Mouse (Mus musculus) erythroblast, embryonic 14.5 days (primary cell): ENCODE measurements around the gene Immp2l. TPM values are rescaled to one million over a fixed set of nuclear protein-coding genes. Genes with fewer than 3 reads are reported as not detected.

Experiments
- H3K27me3 ChIP-seq: 2 replicates; pipeline ENCODE4 v1.6.1; 2012; ENCODE audit warnings: inconsistent platforms; ENCODE audit not compliant: control insufficient read depth
- H3K36me3 ChIP-seq: 2 replicates; pipeline ENCODE4 v1.6.1; 2012; ENCODE audit warnings: mild to moderate bottlenecking, inconsistent platforms; ENCODE audit not compliant: control insufficient read depth
- H3K4me1 ChIP-seq: 2 replicates; pipeline ENCODE4 v1.6.1; 2012; ENCODE audit warnings: inconsistent platforms; ENCODE audit not compliant: control insufficient read depth
- H3K4me3 ChIP-seq: replicated peaks from 2 replicates; pipeline ENCODE3; 2012; ENCODE audit warnings: moderate library complexity, mild to moderate bottlenecking, inconsistent platforms
- H3K9me3 ChIP-seq: 2 replicates; pipeline ENCODE4 v1.6.1; 2012; ENCODE audit warnings: low read length, inconsistent platforms, mixed read lengths; ENCODE audit not compliant: control insufficient read depth
- GATA1 ChIP-seq: IDR thresholded peaks from 2 replicates; pipeline ENCODE4 v1.6.1; 2012; ENCODE audit warnings: low read length, inconsistent platforms, mixed read lengths
- TAL1 ChIP-seq: IDR thresholded peaks from 3 replicates; pipeline ENCODE4 v1.6.1; 2012; ENCODE audit warnings: low read length, inconsistent platforms, mixed read lengths
- polyA plus RNA-seq: library from polyadenylated mRNA; stranded (reverse); fragments of >175 nt; gene quantifications from 2 replicates; pipeline ENCODE4 v1.2.3, GENCODE M21; 2012

Immp2l gene
- polyA plus RNA-seq, 1 experiment: 0.11 TPM

DNA sequence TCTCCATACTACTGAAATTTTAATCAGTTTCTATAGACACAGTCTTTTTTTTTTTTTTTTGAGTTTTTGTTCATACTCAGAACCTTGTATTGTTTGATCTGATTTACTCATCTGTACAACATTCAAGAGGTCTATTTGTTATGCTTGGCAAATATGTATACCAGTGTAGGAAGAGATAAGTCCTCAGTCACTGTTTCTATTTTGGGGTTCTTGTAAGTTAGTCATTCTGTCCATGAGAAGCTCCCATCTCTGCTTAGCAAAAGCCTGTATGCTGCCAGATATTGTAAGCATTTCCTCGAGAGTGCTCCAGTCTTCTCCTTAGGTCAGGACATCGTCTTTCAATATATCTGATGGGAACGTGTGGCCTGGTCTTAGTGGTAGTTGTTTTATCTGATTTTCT lies 168.9 kb downstream of the Immp2l start:
- Histone ChIP-seq H3K4me3 (no peak overlapping the region), H3K36me3 (no peaks in the 10 kb centered on the region), H3K4me1 (no peaks in the 10 kb centered on the region), H3K9me3 (no peaks in the 10 kb centered on the region), H3K27me3 (no peaks in the 10 kb centered on the region)
- TF ChIP-seq GATA1 (no peak), TAL1 (no peak)

DNA sequence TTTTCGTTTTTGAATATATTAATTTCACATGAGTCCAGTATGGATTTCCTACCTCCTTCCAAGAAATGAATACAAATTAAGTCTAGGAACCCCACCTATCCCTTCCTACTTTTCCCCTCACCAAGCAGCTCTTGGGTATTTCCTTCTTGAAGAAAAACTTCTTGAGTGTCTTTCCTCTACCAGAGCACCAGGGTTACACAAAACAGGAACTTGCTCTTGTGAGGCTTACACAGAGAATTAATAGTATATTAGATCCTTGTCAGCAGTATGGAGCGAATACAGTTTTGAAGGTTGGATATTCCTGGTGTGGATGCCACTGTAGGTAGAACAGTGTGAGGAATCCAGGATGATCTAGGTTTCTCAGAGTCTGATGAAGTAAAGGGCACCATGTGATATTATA lies 172.5 kb downstream of the Immp2l start:
- TF ChIP-seq TAL1: no peak
- TF ChIP-seq GATA1: no peak
- Histone ChIP-seq H3K4me1 (no peaks in the 10 kb centered on the region), H3K4me3 (no peak overlapping the region), H3K27me3 (no peaks in the 10 kb centered on the region), H3K9me3 (no peaks in the 10 kb centered on the region), H3K36me3 (no peaks in the 10 kb centered on the region)

GRCm38 (mm10) chr12:41215186-41215585 lies 191.3 kb downstream of the Immp2l start:
- TF ChIP-seq GATA1 (no peak), TAL1 (no peak)

DNA sequence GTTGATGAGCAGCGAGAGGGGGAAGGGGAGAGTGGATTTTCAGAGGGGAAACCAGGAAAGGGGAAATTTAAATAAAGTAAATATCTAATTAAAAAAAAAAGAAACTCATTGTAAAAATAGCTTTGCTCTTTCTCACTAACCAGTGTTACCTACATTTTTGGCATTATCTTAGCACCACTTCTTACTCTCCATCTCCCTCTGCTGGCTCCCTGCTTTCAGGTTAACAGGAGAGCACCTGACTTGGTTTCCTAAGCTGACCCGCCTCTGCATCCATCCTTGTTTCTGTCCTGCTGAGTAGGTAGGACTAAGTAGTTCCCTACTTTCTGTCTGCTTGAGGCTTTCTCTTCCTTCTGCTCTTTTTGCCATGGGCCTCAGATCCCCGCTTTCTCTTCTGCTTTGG lies 198.0 kb downstream of the Immp2l start:
- no peaks in the 10 kb centered on the region for H3K9me3 ChIP-seq
- H3K27me3 ChIP-seq: no peaks in the 10 kb centered on the region
- H3K36me3 ChIP-seq: no peaks in the 10 kb centered on the region
- no peak overlapping the region for H3K4me3 ChIP-seq
- H3K4me1 ChIP-seq: no peaks in the 10 kb centered on the region
- TF ChIP-seq GATA1: no peak
- TF ChIP-seq TAL1: no peak

More at GRCm38 (mm10) chr12:41215186-41215585, 191.3 kb downstream of the Immp2l start:
- no peaks in the 10 kb centered on the region for H3K36me3 ChIP-seq
- no peaks in the 10 kb centered on the region for H3K4me1 ChIP-seq
- no peak overlapping the region for H3K4me3 ChIP-seq
- no peaks in the 10 kb centered on the region for H3K27me3 ChIP-seq
- H3K9me3 ChIP-seq: no peaks in the 10 kb centered on the region

DNA sequence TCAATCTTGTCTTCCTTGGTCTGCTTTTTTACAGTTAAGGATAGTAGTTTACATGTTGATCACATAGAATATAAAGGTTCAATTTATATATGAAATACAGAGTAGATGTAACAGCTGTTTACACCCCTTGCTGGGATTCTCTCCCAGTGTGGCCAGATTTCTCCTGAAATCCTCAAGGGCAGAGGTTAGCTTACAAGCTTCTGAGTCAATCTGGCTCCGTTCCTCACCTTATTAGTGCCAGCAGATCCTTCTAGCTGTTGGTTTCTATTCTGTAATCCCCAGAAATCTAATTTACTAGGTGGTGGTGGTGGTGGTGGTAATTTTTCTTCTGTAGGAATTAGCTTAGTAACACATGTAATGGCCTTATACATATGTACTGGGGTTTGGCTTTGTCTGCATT lies 199.8 kb downstream of the Immp2l start:
- Histone ChIP-seq H3K9me3 (no peaks in the 10 kb centered on the region), H3K27me3 (no peaks in the 10 kb centered on the region), H3K4me3 (no peak overlapping the region), H3K36me3 (no peaks in the 10 kb centered on the region), H3K4me1 (no peaks in the 10 kb centered on the region)
- no peak for TF ChIP-seq TAL1
- TF ChIP-seq GATA1: no peak

- TF ChIP-seq GATA1 (no peak), TAL1 (no peak)
- Histone ChIP-seq H3K36me3 (no peaks in the 10 kb centered on the region), H3K9me3 (no peaks in the 10 kb centered on the region), H3K4me1 (no peaks in the 10 kb centered on the region), H3K4me3 (no peak overlapping the region), H3K27me3 (no peaks in the 10 kb centered on the region)
These were observed 200.6 kb downstream of the Immp2l start for GRCm38 (mm10) chr12:41224538-41224937.

GRCm38 (mm10) chr12:41231966-41232365 lies 208.1 kb downstream of the Immp2l start:
- TF ChIP-seq TAL1: no peak
- TF ChIP-seq GATA1: no peak
- Histone ChIP-seq H3K27me3 (no peaks in the 10 kb centered on the region), H3K36me3 (no peaks in the 10 kb centered on the region), H3K4me3 (no peak overlapping the region), H3K4me1 (no peaks in the 10 kb centered on the region), H3K9me3 (no peaks in the 10 kb centered on the region)

DNA sequence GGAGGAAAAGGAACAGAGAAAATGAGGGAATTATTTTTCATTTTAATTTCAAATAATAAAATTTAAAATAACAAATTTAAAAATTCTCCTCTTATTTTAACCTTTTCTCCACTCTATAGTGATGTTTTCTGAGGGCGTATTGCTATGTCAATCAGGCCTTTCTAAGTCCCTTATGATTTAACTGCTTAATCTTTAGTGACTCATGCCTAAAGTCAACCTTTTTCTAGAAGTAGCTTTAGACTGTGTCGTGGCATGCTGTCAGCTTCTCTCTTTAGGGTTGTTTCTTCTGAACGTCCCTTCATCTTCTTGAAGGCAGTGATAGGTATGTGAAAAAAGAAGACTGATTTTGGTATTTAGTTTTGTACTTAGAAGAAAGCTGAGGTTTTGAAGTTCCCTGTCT lies 214.0 kb downstream of the Immp2l start:
- Histone ChIP-seq H3K36me3 (no peaks in the 10 kb centered on the region), H3K9me3 (no peaks in the 10 kb centered on the region), H3K27me3 (no peaks in the 10 kb centered on the region), H3K4me1 (no peaks in the 10 kb centered on the region), H3K4me3 (no peak overlapping the region)
- TF ChIP-seq GATA1: no peak
- TF ChIP-seq TAL1: no peak

DNA sequence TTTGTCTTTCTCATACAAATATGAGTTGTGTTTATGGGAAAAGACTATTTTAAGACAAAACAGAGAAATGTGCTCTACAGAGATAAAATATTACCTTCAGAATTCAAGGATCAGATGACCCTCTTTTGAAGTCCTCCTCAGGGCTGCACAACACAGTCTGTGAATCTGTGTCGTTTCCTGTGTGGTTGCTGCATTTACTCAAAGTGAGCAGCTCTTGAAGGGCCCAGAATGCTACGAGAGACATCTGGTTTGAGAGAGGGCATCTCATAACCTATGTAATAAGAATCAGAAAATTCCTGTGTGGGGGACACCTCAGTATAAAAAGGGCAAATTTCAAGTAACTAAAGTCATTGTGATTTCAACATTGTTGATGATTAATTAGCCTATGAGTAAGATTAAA lies 217.3 kb downstream of the Immp2l start:
- Histone ChIP-seq H3K36me3 (no peaks in the 10 kb centered on the region), H3K4me1 (no peaks in the 10 kb centered on the region), H3K4me3 (no peak overlapping the region), H3K9me3 (no peaks in the 10 kb centered on the region), H3K27me3 (no peaks in the 10 kb centered on the region)
- TF ChIP-seq TAL1 (no peak), GATA1 (no peak)

DNA sequence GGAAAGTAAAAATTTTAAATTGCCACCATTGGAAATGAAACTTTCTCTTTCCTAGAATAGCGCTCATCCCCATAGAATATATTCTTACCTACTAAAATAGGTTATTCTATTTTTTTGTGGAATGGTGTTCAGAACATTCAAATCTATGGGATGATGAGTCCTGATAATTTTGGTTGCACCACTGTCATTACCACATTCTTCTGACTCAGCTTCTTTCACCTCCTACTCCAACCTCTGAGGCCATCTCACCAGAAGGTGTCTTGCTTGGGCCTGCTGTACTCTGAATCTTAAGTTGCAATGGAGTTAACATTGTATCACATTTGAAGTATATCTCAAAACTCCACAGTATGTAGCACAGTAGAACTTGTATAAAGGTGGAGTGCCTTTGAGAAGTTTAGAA lies 224.4 kb downstream of the Immp2l start:
- no peaks in the 10 kb centered on the region for H3K9me3 ChIP-seq
- no peaks in the 10 kb centered on the region for H3K27me3 ChIP-seq
- H3K4me1 ChIP-seq: peaks cover 8% of the 10 kb centered on the region
- H3K36me3 ChIP-seq: no peaks in the 10 kb centered on the region
- no peak overlapping the region for H3K4me3 ChIP-seq
- TF ChIP-seq TAL1 (no peak), GATA1 (no peak)
